Mouse (Mus musculus) ZHBTc4 (cell line): ENCODE results near the gene Spata13.

Experiments
- DNase-seq: peaks from one replicate; pipeline ENCODE4 v3.0.0-alpha.2; 2011; ENCODE audit warnings: low read depth, low spot score

Gene Spata13

GRCm38 (mm10) chr14:60782121-60782656 is 148.4 kb downstream of the Spata13 start:
- DNase-seq: no peak

- no peak for DNase-seq
Observed at GRCm38 (mm10) chr14:60783196-60783595, 149.4 kb downstream of the Spata13 start.

GRCm38 (mm10) chr14:60784427-60785315 is 150.9 kb downstream of the Spata13 start, which contains the start of gene Mipep:
Gene Mipep (plus strand): TSS chr14:60784573.
- DNase-seq: peak; percentile 90

GRCm38 (mm10) chr14:60790103-60790502 is 156.3 kb downstream of the Spata13 start:
- DNase-seq: peak; percentile 53

GRCm38 (mm10) chr14:60796600-60797322 is 163.0 kb downstream of the Spata13 start:
- DNase-seq: no peak

GRCm38 (mm10) chr14:60797596-60797995 is 163.8 kb downstream of the Spata13 start:
- no peak for DNase-seq

- DNase-seq: no peak
Observed at GRCm38 (mm10) chr14:60798721-60799120, 164.9 kb downstream of the Spata13 start.

- DNase-seq: peak; percentile 39
Observed at GRCm38 (mm10) chr14:60799762-60800728, 166.2 kb downstream of the Spata13 start.

- no peak for DNase-seq
Observed at GRCm38 (mm10) chr14:60802026-60802425, 168.2 kb downstream of the Spata13 start.

GRCm38 (mm10) chr14:60804978-60805377 is 171.2 kb downstream of the Spata13 start:
- DNase-seq: no peak

GRCm38 (mm10) chr14:60805871-60806270 is 172.1 kb downstream of the Spata13 start:
- DNase-seq: no peak

- no peak for DNase-seq
Observed at GRCm38 (mm10) chr14:60806891-60807344, 173.1 kb downstream of the Spata13 start.

- no peak for DNase-seq
Observed at GRCm38 (mm10) chr14:60809881-60810280, 176.1 kb downstream of the Spata13 start.

- DNase-seq: no peak
Observed at GRCm38 (mm10) chr14:60811547-60811946, 177.7 kb downstream of the Spata13 start.
